In genomic region chr9:106417841-106418625, GRCm38 (mm10) we compare ENCODE assay signal across 8 mouse cellular contexts. TPM values are rescaled to one million over a fixed set of nuclear protein-coding genes. Genes with fewer than 3 reads are reported as not detected.
DNase-seq lines count a peak whose midpoint lies in the region; ATAC-seq and TF ChIP-seq lines count a peak whose summit lies in the region.

No protein-coding gene starts in this region.

- no peaks in the 10 kb centered on the region for H3K4me1 ChIP-seq in intestine, postnatal 0 days (replicated peaks; ENCODE audit: control insufficient read depth, insufficient read depth, low read length)

- WGBS in intestine, postnatal 0 days, result 20% methylated on average over 29 of the region's 29 CpGs

- peak; percentile 60 to 72 for DNase-seq in adrenal gland, adult 18-20 months (ENCODE audit: low spot score in 2 of 2)
- DNase-seq in embryo, embryonic 11.5 days (ENCODE audit: low read depth, low spot score), result peak; percentile 38
- peak; percentile 93 to 99 for DNase-seq in left cerebral cortex, postnatal 25 days (ENCODE audit: low spot score in 2 of 2)
- peak; percentile 56 for DNase-seq in skeletal muscle tissue, adult 2 months (ENCODE audit: low read depth, low spot score)

- H3K27ac ChIP-seq in intestine, postnatal 0 days (ENCODE audit: low read depth, low read length), result no peak overlapping the region

- peaks cover 7% of the 10 kb centered on the region; the same call in 1 of the 2 replicates for H3K27me3 ChIP-seq in intestine, postnatal 0 days (replicated peaks; ENCODE audit: control insufficient read depth, insufficient read depth, low read length)

- intact Hi-C loops in left cerebral cortex, postnatal 25 days (cut with DNase I), result loop anchor here (1.0 to 2.0 kb wide), 4 partner anchors 48 to 128 kb away; no protein-coding TSS in a partner anchor

- peak; percentile 36; the same call in 1 of the 2 replicates for ATAC-seq in granulocyte monocyte progenitor cell, adult 5-6 weeks (replicated peaks; ENCODE audit: poor library complexity, severe bottlenecking)
- ATAC-seq in intestine, postnatal 0 days, result peak; percentile 17; the same call in 1 of the 2 replicates
- ATAC-seq in megakaryocyte-erythroid progenitor cell, adult 5-6 weeks (replicated peaks; ENCODE audit: low FRiP score, low TSS enrichment, poor library complexity, severe bottlenecking), result peak; percentile 70
- ATAC-seq in erythroid progenitor cell, adult 5-6 weeks (replicated peaks; ENCODE audit: low FRiP score, poor library complexity, severe bottlenecking), result no peak

- no peaks in the 10 kb centered on the region for H3K9me3 ChIP-seq in intestine, postnatal 0 days (ENCODE audit: control insufficient read depth)

- no peaks in the 10 kb centered on the region for H3K36me3 ChIP-seq in intestine, postnatal 0 days (ENCODE audit: control insufficient read depth, insufficient read depth)

- peak overlapping the region; percentile 56 for H3K4me2 ChIP-seq in intestine, postnatal 0 days (replicated peaks; ENCODE audit: low read depth)

- 0 out of 2 replicates have a peak overlapping the region, but pooled peaks have one; percentile 11 for H3K9ac ChIP-seq in intestine, postnatal 0 days (ENCODE audit: low read depth, low read length)

- peak; percentile 56 for TF ChIP-seq CTCF in intestine, postnatal 0 days (IDR thresholded peaks at IDR 0.05; ENCODE audit: low read depth)

- H3K4me3 ChIP-seq in intestine, postnatal 0 days (ENCODE audit: low read depth, low read length), result 0 out of 2 replicates have a peak overlapping the region, but pooled peaks have one; percentile 7

RNA-seq across cellular contexts. Expression of gene Rpl29, which starts 11.2 kb away (rescaled TPM):
- 100 to 1,000 TPM; 339 to 377 TPM for total RNA-seq in adrenal gland, adult 18-20 months (2021)
- total RNA-seq in granulocyte monocyte progenitor cell, adult 5-6 weeks (2014; fragmentation: Nextera tagmentation), result 2,290 and 2,982 TPM in 2 replicates
- total RNA-seq in granulocyte monocyte progenitor cell, adult 5-6 weeks (2017), result 1,520 and 1,547 TPM in 2 replicates
- polyA plus RNA-seq in intestine, postnatal 0 days (2015; fragmentation: Nextera tagmentation; extraction: Ambion mirVana), result 539 and 575 TPM in 2 replicates
- total RNA-seq in left cerebral cortex, postnatal 25 days (2021), result 100 to 1,000 TPM; 289 to 302 TPM
- 3,119 and 3,478 TPM in 2 replicates for total RNA-seq in megakaryocyte-erythroid progenitor cell, adult 5-6 weeks (2014; fragmentation: Nextera tagmentation)
- 1,796 and 2,125 TPM in 2 replicates for total RNA-seq in megakaryocyte-erythroid progenitor cell, adult 5-6 weeks (2017)
- total RNA-seq in erythroid progenitor cell, adult 5-6 weeks (2015; ENCODE audit: low replicate concordance), result 733 and 902 TPM in 2 replicates
- total RNA-seq in erythroid progenitor cell, adult 5-6 weeks (2017; ENCODE audit: low replicate concordance), result 361 and 381 TPM in 2 replicates

RNA-seq across cellular contexts. Expression of gene Acy1, which starts 20.1 kb away (rescaled TPM):
- 10 to 100 TPM; 13.9 to 14.9 TPM for total RNA-seq in adrenal gland, adult 18-20 months (2021)
- 35.0 and 41.7 TPM in 2 replicates for total RNA-seq in granulocyte monocyte progenitor cell, adult 5-6 weeks (2014; fragmentation: Nextera tagmentation)
- total RNA-seq in granulocyte monocyte progenitor cell, adult 5-6 weeks (2017), result 34.2 and 54.3 TPM in 2 replicates
- polyA plus RNA-seq in intestine, postnatal 0 days (2015; fragmentation: Nextera tagmentation; extraction: Ambion mirVana), result 42.2 and 43.2 TPM in 2 replicates
- 10 to 100 TPM; 12.9 to 19.1 TPM for total RNA-seq in left cerebral cortex, postnatal 25 days (2021)
- total RNA-seq in megakaryocyte-erythroid progenitor cell, adult 5-6 weeks (2014; fragmentation: Nextera tagmentation), result 17.3 and 22.0 TPM in 2 replicates
- total RNA-seq in megakaryocyte-erythroid progenitor cell, adult 5-6 weeks (2017), result 20.9 and 22.4 TPM in 2 replicates
- total RNA-seq in erythroid progenitor cell, adult 5-6 weeks (2015; ENCODE audit: low replicate concordance), result 2.9 TPM in 1 of 2 replicates, not detected in the other
- 0.30 and 0.39 TPM in 2 replicates for total RNA-seq in erythroid progenitor cell, adult 5-6 weeks (2017; ENCODE audit: low replicate concordance)

RNA-seq across cellular contexts. Expression of gene Abhd14b, which starts 29.2 kb away (rescaled TPM):
- 10 to 100 TPM; 29.6 to 43.4 TPM for total RNA-seq in adrenal gland, adult 18-20 months (2021)
- 17.5 and 26.1 TPM in 2 replicates for total RNA-seq in granulocyte monocyte progenitor cell, adult 5-6 weeks (2014; fragmentation: Nextera tagmentation)
- 5.7 and 7.2 TPM in 2 replicates for total RNA-seq in granulocyte monocyte progenitor cell, adult 5-6 weeks (2017)
- 35.9 and 38.1 TPM in 2 replicates for polyA plus RNA-seq in intestine, postnatal 0 days (2015; fragmentation: Nextera tagmentation; extraction: Ambion mirVana)
- 1 to 10 TPM; 8.3 to 9.7 TPM for total RNA-seq in left cerebral cortex, postnatal 25 days (2021)
- 11.9 and 14.9 TPM in 2 replicates for total RNA-seq in megakaryocyte-erythroid progenitor cell, adult 5-6 weeks (2014; fragmentation: Nextera tagmentation)
- 3.6 and 4.9 TPM in 2 replicates for total RNA-seq in megakaryocyte-erythroid progenitor cell, adult 5-6 weeks (2017)
- 1.3 TPM in 1 of 2 replicates, not detected in the other for total RNA-seq in erythroid progenitor cell, adult 5-6 weeks (2015; ENCODE audit: low replicate concordance)
- total RNA-seq in erythroid progenitor cell, adult 5-6 weeks (2017; ENCODE audit: low replicate concordance), result 0.91 TPM in 1 of 2 replicates, not detected in the other

RNA-seq across cellular contexts. Expression of gene Abhd14a, which starts 29.4 kb away (rescaled TPM):
- 10 to 100 TPM; 18.3 to 21.3 TPM for total RNA-seq in adrenal gland, adult 18-20 months (2021)
- 50.3 and 57.3 TPM in 2 replicates for total RNA-seq in granulocyte monocyte progenitor cell, adult 5-6 weeks (2014; fragmentation: Nextera tagmentation)
- total RNA-seq in granulocyte monocyte progenitor cell, adult 5-6 weeks (2017), result 26.0 and 27.0 TPM in 2 replicates
- polyA plus RNA-seq in intestine, postnatal 0 days (2015; fragmentation: Nextera tagmentation; extraction: Ambion mirVana), result 20.8 and 21.0 TPM in 2 replicates
- total RNA-seq in left cerebral cortex, postnatal 25 days (2021), result 10 to 100 TPM; 40.6 to 44.0 TPM
- 40.5 and 56.0 TPM in 2 replicates for total RNA-seq in megakaryocyte-erythroid progenitor cell, adult 5-6 weeks (2014; fragmentation: Nextera tagmentation)
- total RNA-seq in megakaryocyte-erythroid progenitor cell, adult 5-6 weeks (2017), result 18.6 and 31.0 TPM in 2 replicates
- 3.2 and 3.4 TPM in 2 replicates for total RNA-seq in erythroid progenitor cell, adult 5-6 weeks (2015; ENCODE audit: low replicate concordance)
- 0.77 and 2.0 TPM in 2 replicates for total RNA-seq in erythroid progenitor cell, adult 5-6 weeks (2017; ENCODE audit: low replicate concordance)

RNA-seq across cellular contexts. Expression of gene Pcbp4, which starts 35.1 kb away (rescaled TPM):
- total RNA-seq in adrenal gland, adult 18-20 months (2021), result 10 to 100 TPM; 22.4 to 28.0 TPM
- total RNA-seq in granulocyte monocyte progenitor cell, adult 5-6 weeks (2014; fragmentation: Nextera tagmentation), result 4.5 TPM in 2 replicates
- total RNA-seq in granulocyte monocyte progenitor cell, adult 5-6 weeks (2017), result 1.2 and 3.6 TPM in 2 replicates
- 13.8 and 15.7 TPM in 2 replicates for polyA plus RNA-seq in intestine, postnatal 0 days (2015; fragmentation: Nextera tagmentation; extraction: Ambion mirVana)
- 100 to 1,000 TPM; 161 to 166 TPM for total RNA-seq in left cerebral cortex, postnatal 25 days (2021)
- total RNA-seq in megakaryocyte-erythroid progenitor cell, adult 5-6 weeks (2014; fragmentation: Nextera tagmentation), result 0.40 and 6.6 TPM in 2 replicates
- 0.30 and 0.89 TPM in 2 replicates for total RNA-seq in megakaryocyte-erythroid progenitor cell, adult 5-6 weeks (2017)
- total RNA-seq in erythroid progenitor cell, adult 5-6 weeks (2015; ENCODE audit: low replicate concordance), result 9.2 TPM in 1 of 2 replicates, not detected in the other
- total RNA-seq in erythroid progenitor cell, adult 5-6 weeks (2017; ENCODE audit: low replicate concordance), result not detected in 2 replicates

Comparison
In these comparisons a context has a peak if more than half of its experiments do, and no peak if none do; other contexts are left out.
1. DNase-seq: peak in every context shown above with its lines; median percentile 96 in left cerebral cortex, postnatal 25 days; 66 in adrenal gland, adult 18-20 months; 56 in skeletal muscle tissue, adult 2 months; 38 in embryo, embryonic 11.5 days.